Mouse (Mus musculus): ENCODE data around the gene Dlg2. TPM values are rescaled to one million over a fixed set of nuclear protein-coding genes. Genes with fewer than 3 reads are reported as not detected.
A peak's percentile ranks its signal among the peaks of the same experiment; 100 is the strongest.

The Dlg2 gene
- total RNA-seq, 2 experiments from 2014 or later = 394 to 431 TPM

GRCm38 (mm10) chr7:91591261-91592170, 1115.0 kb downstream of the Dlg2 start:
- intact Hi-C loops (cut with DNase I) = no loop called here

GRCm38 (mm10) chr7:91598549-91598948, 1122.1 kb downstream of the Dlg2 start:
- no peak for DNase-seq (ENCODE audit: low spot score in 2 of 2)
- intact Hi-C loops (cut with DNase I) = no loop called here

More at GRCm38 (mm10) chr7:91591261-91592170, 1115.0 kb downstream of the Dlg2 start:
- no peak for DNase-seq (ENCODE audit: low spot score in 2 of 2)

DNA sequence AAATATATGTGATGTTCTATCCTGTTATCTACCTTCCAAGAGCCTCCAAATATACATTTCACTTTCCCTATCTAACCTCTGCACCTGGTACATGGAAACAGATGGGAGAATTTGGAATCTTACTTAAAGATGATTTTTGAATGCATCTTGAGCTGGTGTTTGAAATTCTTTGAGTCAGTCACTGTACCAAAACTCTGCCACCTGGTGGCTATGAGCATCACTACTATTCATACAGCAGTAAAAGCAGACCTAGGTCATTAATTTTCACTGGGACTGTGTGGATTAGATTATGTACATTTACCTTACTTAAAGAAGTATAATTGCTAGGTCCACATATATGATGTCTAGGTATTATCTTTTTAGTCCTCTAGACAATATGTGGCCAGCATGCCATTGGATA, 1124.8 kb downstream of the Dlg2 start:
- no peak for DNase-seq (ENCODE audit: low spot score in 2 of 2)
- intact Hi-C loops (cut with DNase I) = no loop called here

GRCm38 (mm10) chr7:91603561-91603960, 1127.1 kb downstream of the Dlg2 start:
- DNase-seq (ENCODE audit: low spot score in 2 of 2) = no peak
- intact Hi-C loops (cut with DNase I) = no loop called here

- intact Hi-C loops (cut with DNase I) = no loop called here
- no peak for DNase-seq (ENCODE audit: low spot score in 2 of 2)
Observed at GRCm38 (mm10) chr7:91653033-91653432, 1176.6 kb downstream of the Dlg2 start.

- intact Hi-C loops (cut with DNase I) = no loop called here
- DNase-seq (ENCODE audit: low spot score in 2 of 2) = no peak
Observed at GRCm38 (mm10) chr7:91659498-91659897, 1183.0 kb downstream of the Dlg2 start.

DNA sequence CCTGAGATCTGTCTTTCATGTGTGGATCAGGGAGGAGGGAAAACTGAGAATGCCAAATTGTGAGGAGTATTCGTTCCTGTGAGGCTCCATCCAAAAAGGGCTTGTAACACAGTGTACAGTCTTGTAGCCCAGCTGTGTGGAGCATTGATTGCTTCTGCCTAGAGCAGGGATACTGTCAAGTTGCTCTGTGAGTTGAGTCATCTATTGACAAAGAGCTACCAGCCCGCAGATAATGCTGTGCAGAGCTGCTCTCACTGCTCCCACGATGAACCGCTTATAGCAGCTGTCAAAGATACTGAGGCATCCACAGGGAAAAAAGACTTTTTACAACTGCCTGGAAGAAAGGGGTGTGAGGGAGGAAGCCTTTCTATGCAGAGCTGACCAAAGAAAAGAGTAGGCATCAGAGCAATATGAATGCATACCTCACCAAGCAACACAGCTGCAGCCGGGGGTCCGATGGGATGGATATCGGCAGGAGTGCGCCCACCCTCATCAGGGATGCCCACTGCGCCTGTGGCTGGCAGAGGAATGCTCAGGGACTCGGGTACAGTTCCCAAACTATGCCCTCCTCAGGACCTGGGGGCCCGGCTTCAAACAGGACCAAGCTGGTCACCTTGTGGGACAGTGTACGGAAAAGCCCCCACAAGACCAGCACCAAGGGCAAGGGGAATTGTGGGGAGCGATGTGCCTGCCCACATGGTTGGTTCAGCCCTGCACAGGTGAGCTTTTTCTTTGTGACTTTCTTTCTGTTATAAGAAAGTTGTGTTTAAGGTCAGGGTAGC, 1196.0 kb downstream of the Dlg2 start:
- intact Hi-C loops (cut with DNase I) = no loop called here
- peak; percentile 59 to 72 for DNase-seq (ENCODE audit: low spot score in 2 of 2)

DNA sequence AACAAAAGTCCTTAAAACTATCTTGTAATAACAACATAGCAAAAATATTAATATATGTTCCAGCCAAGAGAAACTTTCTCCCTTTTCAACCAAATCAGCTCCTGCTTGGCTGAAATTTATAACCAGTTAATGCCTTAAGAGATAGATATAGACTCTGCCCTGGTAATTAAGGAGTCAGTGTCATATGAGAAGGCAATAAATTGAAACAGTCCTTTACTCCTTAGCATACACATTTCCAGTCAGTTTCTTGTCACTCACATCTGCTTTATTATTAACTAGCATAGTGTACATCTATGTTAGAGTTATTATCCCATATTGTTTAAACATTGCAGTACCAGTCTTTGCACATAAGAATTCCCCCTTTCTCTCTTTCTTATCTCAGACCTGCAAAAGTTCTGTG, 1197.9 kb downstream of the Dlg2 start:
- DNase-seq (ENCODE audit: low spot score in 2 of 2) = no peak
- intact Hi-C loops (cut with DNase I) = no loop called here

DNA sequence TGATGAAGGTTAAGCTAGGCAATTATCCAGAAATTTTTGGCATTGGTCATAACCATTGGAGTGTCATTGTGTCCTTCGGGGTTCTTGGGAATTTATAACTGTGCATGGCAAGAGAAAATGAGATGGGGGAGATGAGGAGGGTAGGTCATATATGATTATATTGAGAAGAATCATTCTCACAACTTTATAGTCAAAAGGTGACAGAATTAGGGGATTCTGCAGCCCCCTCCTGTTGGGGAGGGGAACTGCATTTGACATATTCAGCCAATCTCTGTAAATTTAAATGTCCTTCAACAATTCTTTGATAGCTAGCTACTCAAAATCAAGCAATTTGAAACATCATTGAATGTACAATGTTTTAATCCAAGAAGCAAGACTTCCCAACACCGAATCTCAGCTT, 1201.5 kb downstream of the Dlg2 start:
- DNase-seq (ENCODE audit: low spot score in 2 of 2) = no peak
- intact Hi-C loops (cut with DNase I) = no loop called here

- intact Hi-C loops (cut with DNase I) = no loop called here
- DNase-seq (ENCODE audit: low spot score in 2 of 2) = no peak
Observed at GRCm38 (mm10) chr7:91687930-91688329, 1211.5 kb downstream of the Dlg2 start.

GRCm38 (mm10) chr7:91689829-91690228, 1213.4 kb downstream of the Dlg2 start:
- intact Hi-C loops (cut with DNase I) = no loop called here
- DNase-seq (ENCODE audit: low spot score in 2 of 2) = no peak

DNA sequence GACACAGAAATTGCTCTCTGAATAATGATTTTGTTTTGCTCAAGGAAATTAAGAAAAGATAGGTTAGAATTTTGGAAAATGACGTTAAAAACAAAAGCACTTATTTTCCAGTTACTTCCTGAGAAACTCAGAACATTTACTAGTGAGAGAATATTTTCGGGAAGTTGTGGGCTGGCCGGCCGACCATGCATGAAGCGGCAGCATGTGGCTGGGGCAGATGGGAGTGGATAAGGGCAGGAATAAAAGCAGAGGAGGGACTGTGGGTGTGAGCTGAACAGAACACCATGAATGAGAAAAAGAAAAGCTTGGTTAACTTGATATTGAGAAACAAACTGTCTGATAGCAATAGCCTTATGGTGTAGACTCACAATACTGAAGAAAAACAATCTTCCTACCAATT, 1233.4 kb downstream of the Dlg2 start:
- intact Hi-C loops (cut with DNase I) = no loop called here
- peak in 1 of 2 experiments; percentile 18 for DNase-seq (ENCODE audit: low spot score in 2 of 2)

DNA sequence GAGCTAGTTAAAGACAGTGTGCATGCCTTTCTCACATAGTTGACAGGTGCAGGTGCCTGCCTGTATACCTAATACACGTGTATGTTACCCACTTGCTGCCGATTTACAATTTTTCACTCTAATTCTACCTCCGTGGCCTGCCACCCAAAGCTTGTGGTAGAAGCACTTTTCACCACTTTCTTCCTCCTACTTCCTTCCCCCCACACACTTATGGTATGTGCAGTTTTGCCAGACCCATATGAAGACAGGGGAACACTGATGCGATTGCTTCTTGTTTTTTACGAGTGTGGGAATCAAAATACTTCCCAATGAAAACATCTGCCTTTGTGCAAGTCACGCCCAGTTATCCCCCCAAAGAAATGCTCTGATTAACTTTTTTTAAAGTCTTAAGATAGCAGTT, 1234.7 kb downstream of the Dlg2 start:
- intact Hi-C loops (cut with DNase I) = no loop called here
- no peak for DNase-seq (ENCODE audit: low spot score in 2 of 2)

DNA sequence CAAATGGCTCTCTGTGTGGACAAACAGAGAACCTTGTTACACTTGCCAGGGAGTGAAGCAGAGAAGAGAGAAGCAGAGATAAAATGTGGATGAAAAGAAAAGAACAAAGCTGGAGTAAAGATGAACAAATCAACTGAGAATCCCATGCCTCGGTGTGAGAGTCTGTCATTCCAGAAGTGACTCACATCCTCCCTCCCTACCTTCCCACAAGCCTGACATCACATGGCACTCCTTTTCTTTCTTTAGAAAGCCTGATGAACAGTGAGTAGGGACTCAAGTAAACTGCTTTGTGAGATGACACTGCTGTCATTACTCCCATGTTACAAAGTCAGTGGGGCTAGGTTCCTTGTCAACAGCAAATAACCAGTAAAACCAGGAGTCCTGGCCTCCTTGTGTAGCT, 1239.3 kb downstream of the Dlg2 start:
- intact Hi-C loops (cut with DNase I) = no loop called here
- no peak for DNase-seq (ENCODE audit: low spot score in 2 of 2)

- no peak for DNase-seq (ENCODE audit: low spot score in 2 of 2)
- intact Hi-C loops (cut with DNase I) = no loop called here
Observed at GRCm38 (mm10) chr7:91716696-91717095, 1240.2 kb downstream of the Dlg2 start.

- DNase-seq (ENCODE audit: low spot score in 2 of 2) = no peak
- intact Hi-C loops (cut with DNase I) = no loop called here
Observed at GRCm38 (mm10) chr7:91720318-91720717, 1243.8 kb downstream of the Dlg2 start.

DNA sequence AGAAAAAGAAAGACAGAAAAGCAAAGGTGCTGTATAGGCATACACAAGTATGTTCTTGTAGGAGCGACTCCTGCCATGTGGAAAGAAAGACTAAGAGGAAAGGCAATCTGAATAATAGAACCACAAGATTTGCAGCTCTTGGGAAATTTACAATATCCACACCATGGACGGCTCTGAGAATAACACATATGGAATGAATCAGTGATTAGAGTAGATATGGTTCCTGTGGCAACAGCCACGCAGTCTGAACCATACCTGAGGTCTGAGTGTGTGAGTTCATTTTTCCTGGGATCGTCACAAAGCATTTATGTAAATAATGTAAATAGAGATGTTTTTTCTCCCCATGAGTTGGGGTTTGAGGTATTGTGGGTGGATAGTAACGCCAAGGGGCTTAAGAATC, 1247.9 kb downstream of the Dlg2 start:
- intact Hi-C loops (cut with DNase I) = no loop called here

GRCm38 (mm10) chr7:91740748-91741147, 1264.3 kb downstream of the Dlg2 start:
- intact Hi-C loops (cut with DNase I) = no loop called here
- no peak for DNase-seq (ENCODE audit: low spot score in 2 of 2)

More for the DNA sequence above, 1247.9 kb downstream of the Dlg2 start:
- no peak for DNase-seq (ENCODE audit: low spot score in 2 of 2)

GRCm38 (mm10) chr7:91753151-91753861, 1276.8 kb downstream of the Dlg2 start:
- intact Hi-C loops (cut with DNase I) = no loop called here
- no peak for DNase-seq (ENCODE audit: low spot score in 2 of 2)

- intact Hi-C loops (cut with DNase I) = no loop called here
- no peak for DNase-seq (ENCODE audit: low spot score in 2 of 2)
Observed at GRCm38 (mm10) chr7:91767648-91768047, 1291.2 kb downstream of the Dlg2 start.
